Mouse (Mus musculus) CH12.LX (cell line): Measurements from ENCODE around the gene Zfp282.

Experiments
- CHD1 ChIP-seq: IDR thresholded peaks from 2 replicates; pipeline ENCODE4 v1.6.1; 2012; ENCODE audit warnings: low read depth, low read length, improper control_type of control experiment, inconsistent platforms
- CHD2 ChIP-seq: IDR thresholded peaks from 2 replicates; pipeline ENCODE4 v1.6.1; 2011; ENCODE audit warnings: low read length, improper control_type of control experiment
- CTCF ChIP-seq, 2 experiments: IDR thresholded peaks in 1 of 2; conservative IDR thresholded peaks in 1 of 2; 2 replicates each; pipeline ENCODE4 v1.5.1; 2011 to 2012; ENCODE audit warnings: low read depth in 2 of 2, low read length in 2 of 2, improper control_type of control experiment in 1 of 2, inconsistent platforms in 1 of 2, mild to moderate bottlenecking in 1 of 2, moderate library complexity in 1 of 2
- EP300 ChIP-seq: IDR thresholded peaks from 2 replicates; pipeline ENCODE4 v1.6.1; 2011; ENCODE audit warnings: low read length, improper control_type of control experiment
- IRF4 ChIP-seq: IDR thresholded peaks from 2 replicates; pipeline ENCODE4 v1.6.1; 2014; ENCODE audit warnings: low read depth, mild to moderate bottlenecking, inconsistent platforms, low read length, improper control_type of control experiment
- NRF1 ChIP-seq: IDR thresholded peaks from 2 replicates; pipeline ENCODE4 v1.6.1; 2014; ENCODE audit warnings: low read depth, mild to moderate bottlenecking, inconsistent platforms, low read length, improper control_type of control experiment, moderate library complexity
- PAX5 ChIP-seq: IDR thresholded peaks from 2 replicates; pipeline ENCODE4 v1.6.1; 2012; ENCODE audit warnings: low read length, inconsistent platforms, mixed read lengths
- POLR2A ChIP-seq: IDR thresholded peaks from 2 replicates; pipeline ENCODE4 v1.6.1; 2011; ENCODE audit warnings: low read depth, mild to moderate bottlenecking, improper control_type of control experiment, low read length
- RAD21 ChIP-seq: IDR thresholded peaks from 2 replicates; pipeline ENCODE4 v1.6.1; 2011; ENCODE audit warnings: low read depth, mild to moderate bottlenecking, low read length, improper control_type of control experiment, moderate library complexity
- USF2 ChIP-seq: conservative IDR thresholded peaks from 2 replicates; pipeline ENCODE4 v1.6.1; 2011; ENCODE audit warnings: low read depth, low read length, improper control_type of control experiment

DNA sequence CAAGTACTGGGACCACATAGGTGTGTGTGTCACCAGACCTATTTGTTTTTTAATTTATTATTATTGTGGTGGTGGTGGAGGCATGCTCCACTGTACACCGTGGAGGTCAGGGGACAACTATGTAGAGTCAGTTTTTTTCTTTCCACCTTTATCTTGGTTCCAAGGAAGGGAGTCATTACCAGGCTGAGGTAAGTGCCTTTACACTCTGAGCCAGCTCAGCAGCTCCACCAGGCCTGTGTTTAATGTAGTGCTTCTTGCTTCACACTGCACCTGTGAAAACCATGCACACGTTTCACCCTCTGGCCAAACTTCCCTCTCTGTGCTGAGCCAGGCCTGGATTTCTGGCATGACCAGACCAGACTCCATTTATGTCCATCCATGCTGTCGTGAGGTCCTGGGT is 36.0 kb downstream of the Zfp282 start:
- TF ChIP-seq CTCF (conservative IDR thresholded peaks at IDR 0.05 in 1 of 2, IDR thresholded peaks at IDR 0.05 in 1 of 2; ENCODE audit: low read depth in 2 of 2, low read length in 2 of 2) (no peak), EP300 (no peak), NRF1 (no peak), USF2 (no peak), IRF4 (no peak), CHD2 (no peak), RAD21 (no peak), POLR2A (no peak), PAX5 (no peak), CHD1 (no peak)
